Mouse (Mus musculus) cortical plate, adult 2 months (tissue): ENCODE data around the gene Fam173a.

Experiments used
- CTCF ChIP-seq: fragments of 200-500 bp; IDR thresholded peaks from 2 replicates; pipeline ENCODE4 v1.5.1; 2011; ENCODE audit warnings: mild to moderate bottlenecking, control low read depth, low read length; ENCODE audit not compliant: insufficient read depth; ENCODE audit errors: extremely low read depth
- POLR2A ChIP-seq: fragments of 200-500 bp; IDR thresholded peaks from 2 replicates; pipeline ENCODE4 v1.6.1; 2011; ENCODE audit warnings: mild to moderate bottlenecking, low read length, control low read depth; ENCODE audit not compliant: insufficient read depth; ENCODE audit errors: extremely low read depth

GRCm38 (mm10) chr17:25825984-25826570, 33.4 kb upstream of the Fam173a start:
- TF ChIP-seq POLR2A = no peak
- no peak for TF ChIP-seq CTCF
